Mouse (Mus musculus): ENCODE data around the gene Wnt7b.

Gene Wnt7b

DNA sequence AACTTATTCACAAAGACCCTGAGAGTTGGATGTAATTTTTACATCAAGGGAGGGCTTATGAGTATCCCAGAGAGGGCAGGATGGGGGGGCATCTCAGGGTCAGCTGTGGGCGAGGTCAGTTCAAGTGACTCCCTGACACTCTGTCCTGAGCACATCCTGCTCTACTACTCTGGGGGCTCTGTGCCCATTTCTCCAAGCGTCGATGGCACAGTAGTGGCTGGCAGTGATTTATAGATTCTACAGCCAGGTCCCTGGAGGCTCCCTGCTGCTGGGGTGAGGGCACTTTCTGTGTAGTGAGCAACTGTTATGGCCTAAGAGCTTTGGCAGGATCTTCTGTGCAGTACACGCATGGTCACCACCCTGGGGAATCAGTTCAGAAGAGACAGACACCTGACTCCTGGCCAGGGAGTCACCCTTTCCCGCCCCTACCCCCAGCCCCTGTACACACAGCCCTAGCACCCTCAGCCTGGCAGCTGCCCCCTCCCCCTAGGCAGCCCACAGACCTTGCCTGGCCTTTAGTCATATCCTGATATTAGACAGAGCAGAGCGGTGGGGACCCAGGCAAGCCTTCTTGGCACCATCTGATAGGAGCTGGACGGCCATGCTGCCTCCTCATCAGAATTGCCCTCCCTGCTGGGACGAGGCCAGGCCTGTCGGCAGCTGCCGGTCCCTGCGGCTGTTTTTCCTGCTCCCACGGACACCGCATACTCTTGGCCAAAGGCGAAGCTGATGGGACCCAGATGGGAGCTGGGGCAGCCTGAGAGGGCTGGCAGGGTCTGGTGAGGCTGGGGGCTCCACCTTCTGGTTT lies 77.0 kb downstream of the Wnt7b start:
- no peak for DNase-seq

DNA sequence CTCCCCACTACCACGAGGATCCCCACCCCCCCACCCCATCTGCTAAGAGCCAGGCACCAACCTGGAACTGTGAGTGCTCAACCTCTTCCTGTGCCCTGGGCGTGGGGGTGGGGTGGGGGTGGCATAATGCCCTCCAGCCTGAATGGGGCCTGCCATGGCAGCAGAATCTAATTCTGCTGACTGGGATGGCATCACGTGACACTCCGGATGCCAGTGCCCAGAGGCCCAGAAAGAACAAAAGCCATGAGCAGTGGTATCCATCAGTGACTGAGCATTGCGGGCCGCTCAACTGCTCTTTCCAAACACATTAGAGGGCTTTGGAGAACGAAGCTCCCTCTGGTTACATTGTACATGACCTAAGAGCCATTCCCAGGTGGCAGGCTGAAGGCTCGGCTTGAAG lies 79.1 kb downstream of the Wnt7b start, which contains the start of gene 7530416G11Rik:
7530416G11Rik (minus strand) TSS at position 101 of the 400 bp plus-strand sequence.
- DNase-seq: no peak

DNA sequence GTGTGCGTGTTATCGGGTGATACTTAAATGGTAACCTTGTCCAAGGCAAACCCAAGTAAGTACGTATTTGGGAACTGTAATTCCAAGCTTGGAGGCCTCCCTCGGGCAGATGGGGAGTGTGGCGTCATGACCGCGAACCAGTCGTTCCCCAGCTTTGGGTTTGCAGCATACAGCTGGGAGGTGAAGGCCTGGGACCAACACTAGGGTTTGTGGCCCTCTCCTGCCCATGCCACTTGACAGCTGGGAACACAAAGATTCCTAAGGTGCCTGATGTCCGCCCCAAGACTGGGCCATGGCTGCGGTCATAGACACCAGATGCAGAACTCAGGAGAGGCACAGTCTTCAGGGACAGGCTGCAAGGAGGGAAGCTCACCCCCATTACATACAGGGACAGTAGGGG lies 82.0 kb downstream of the Wnt7b start:
- no peak for DNase-seq

DNA sequence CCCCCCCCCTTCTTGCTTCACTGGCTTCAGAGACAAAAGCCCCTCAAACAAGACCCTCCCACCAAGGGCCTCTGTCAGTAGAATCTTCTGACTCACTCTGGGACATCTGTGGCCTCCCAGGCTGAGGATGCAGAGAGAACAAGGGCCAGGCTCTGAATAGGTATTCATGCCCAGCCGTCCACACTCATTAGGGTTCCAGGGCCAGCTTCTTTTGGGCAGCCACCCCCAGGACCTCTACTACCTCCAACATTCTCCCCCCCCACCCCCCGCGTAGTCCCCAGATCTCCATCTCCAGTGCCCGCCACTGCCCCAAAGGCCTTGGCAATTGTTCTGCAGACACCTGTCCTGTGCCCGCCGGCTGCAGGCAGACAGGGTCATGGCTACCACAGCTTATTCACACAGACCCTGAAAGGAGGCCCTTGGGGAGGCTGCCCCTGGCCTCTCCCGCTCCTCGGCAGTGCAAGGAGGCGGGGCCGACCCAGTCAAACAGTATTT lies 84.2 kb downstream of the Wnt7b start:
- DNase-seq: no peak

DNA sequence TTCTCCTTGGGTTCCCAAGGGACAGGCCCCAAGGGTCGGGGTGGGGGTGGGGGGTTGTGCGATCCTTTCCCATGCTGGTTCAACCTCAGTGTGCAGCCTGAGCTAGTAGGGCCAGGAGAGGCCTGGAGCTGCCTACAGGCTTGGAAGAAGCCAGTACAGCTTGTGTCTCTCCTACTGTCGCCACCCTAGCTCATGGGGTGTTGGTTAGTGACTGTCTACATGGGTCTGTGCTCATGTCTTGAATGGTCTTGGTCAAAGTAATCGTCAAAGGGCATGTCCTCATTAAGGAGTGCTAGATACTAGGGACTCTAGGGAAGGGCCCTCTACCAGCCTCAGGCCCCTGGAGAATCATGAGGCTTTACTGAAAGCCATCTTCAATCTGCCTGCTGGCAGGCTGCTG lies 84.7 kb downstream of the Wnt7b start:
- DNase-seq: no peak

DNA sequence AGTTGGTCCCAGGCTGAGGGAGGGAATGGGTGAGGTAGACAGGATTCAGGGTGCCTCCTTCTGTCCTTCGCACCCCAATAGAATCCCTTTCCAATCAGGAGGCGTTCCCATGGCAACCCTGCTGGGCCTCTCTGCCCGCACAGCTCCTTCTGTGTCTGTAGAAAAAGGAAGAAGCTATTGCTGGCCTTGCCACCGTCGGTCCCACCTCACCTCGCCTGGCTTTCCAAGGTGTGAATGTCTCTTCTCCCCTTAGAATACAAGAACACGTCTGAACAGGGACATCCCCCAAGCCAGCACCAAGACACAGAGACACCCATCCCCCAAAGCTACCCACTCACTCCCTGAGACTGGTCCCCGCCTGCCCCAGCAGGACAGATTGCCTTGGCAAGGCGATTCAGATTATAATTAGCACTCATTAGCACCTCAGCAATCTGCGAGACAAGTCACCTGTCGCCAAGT lies 88.1 kb downstream of the Wnt7b start:
- no peak for DNase-seq

DNA sequence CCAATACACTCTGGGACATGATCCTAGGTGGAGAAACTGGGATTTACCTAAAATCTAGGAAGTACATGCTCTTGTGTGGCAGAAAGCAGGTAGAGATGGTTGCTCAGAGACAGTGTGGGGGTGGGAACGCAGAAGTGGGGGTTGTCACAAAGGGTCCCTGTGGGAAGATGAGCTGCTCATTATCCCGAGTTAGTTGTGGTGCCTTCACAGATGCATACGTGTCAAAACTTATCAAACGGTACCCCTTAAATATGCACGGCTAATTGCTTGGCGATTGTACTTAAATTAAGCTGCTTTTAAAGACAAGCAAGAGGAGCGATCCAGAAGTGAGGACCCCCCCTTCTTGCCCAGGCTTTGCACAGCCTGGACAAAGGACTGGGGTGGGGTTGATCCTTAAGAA lies 92.5 kb downstream of the Wnt7b start:
- no peak for DNase-seq

DNA sequence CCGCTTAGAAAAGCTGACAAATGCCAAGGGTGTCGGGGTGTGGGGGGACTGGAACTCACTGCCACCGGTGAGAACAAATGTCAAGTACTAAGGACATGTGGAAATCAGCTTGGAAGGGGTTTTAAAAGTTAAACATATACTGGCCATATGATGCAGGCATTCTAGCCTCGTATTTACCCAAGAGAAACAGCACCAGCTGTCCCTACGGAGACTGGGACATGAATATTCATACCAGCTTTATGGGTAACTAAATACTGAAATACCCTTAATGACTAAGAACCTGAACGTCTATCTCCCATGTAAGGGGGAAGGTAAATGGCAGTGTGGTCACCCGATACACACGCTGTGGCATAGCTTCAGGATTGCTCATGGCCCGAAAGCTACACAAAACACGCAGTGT lies 93.4 kb downstream of the Wnt7b start:
- no peak for DNase-seq

All from thymus, postnatal 25 days (tissue).